Mouse (Mus musculus): ENCODE results near the gene Prm1.
"Not testable (repeated sequence)": the region's sequence is repeated elsewhere in the genome, so short reads cannot be mapped to it uniquely, and the experiment has no call there.

Gene Prm1

DNA sequence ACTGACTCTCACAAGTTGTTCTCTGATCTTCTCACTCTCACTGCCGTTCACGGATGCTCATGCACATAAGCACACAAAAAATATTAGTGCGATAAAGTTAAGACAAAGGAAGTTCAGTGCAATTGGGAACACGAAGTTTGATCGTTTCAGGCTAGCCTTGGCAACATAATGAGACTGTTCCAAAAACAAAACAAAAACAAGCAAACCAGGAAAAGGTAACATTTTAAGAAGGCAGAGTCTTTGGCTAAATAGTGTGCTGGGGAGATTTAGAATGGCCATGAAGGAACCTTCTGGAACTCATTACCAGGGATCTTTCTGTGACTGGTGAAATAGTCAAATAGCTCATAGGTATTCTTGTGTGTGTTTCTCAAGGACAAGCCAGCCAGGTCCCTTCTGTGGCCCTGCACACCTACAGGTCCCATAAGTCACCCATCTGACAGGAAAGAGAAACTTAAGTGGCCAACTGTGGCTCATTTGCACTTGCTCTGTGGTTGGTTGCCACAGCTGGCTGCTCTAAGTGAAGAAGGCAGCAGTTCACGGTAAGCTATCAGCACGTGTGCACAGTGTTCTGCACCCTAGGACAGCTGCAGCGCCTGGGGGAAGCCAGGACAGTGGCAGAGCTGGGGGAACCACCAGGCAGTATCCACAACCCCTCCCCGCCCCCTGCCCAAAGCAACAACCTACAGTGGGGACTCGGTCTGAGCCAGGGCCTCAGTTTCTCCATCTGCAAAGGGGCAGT is at the start of gene Prm1:
Gene Prm1, minus strand, starts transcription at position 51 of the 739 bp plus-strand sequence.
- no peak for DNase-seq (ENCODE audit: low spot score in 2 of 2)

DNA sequence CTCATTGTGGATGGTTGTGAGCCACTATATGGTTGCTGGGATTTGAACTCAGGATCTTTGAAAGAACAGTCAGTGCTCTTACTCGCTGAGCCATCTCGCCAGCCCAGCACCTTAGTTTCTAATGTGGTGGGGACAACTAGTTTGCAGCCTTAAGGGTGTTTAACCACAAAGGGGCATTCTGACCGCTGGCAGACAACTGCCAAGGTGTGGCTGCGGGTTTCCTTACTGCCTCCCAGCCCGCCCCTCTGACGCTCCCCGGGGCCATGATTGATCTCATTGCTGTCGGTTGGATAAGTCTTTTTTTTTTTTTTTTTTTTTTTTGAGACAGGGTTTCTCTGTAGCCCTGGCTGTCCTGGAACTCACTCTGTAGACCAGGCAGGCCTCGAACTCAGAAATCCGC is 46.6 kb upstream of the Prm1 start:
- not testable (repeated sequence) for DNase-seq (ENCODE audit: low spot score in 2 of 2)

DNA sequence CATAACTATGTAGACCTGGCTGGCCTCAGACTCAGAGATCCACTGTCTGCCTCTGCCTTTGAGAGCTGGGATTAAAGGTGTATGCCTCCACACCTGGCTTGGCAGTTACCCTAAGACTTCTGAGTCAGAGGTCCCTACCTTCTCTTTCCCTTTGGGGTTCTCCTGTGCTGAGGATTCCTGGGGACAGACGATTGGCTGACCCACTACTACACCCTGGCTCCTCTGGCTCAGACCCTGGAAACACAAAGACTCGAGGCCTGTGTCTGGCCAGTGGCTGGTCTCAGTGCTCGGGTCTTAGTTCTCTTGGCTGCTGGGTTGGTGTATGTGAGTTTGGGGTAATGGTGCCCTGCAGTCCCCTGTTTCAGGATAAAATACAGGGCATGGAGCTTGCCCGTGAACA is 45.3 kb upstream of the Prm1 start:
- no peak for DNase-seq (ENCODE audit: low spot score in 2 of 2)

DNA sequence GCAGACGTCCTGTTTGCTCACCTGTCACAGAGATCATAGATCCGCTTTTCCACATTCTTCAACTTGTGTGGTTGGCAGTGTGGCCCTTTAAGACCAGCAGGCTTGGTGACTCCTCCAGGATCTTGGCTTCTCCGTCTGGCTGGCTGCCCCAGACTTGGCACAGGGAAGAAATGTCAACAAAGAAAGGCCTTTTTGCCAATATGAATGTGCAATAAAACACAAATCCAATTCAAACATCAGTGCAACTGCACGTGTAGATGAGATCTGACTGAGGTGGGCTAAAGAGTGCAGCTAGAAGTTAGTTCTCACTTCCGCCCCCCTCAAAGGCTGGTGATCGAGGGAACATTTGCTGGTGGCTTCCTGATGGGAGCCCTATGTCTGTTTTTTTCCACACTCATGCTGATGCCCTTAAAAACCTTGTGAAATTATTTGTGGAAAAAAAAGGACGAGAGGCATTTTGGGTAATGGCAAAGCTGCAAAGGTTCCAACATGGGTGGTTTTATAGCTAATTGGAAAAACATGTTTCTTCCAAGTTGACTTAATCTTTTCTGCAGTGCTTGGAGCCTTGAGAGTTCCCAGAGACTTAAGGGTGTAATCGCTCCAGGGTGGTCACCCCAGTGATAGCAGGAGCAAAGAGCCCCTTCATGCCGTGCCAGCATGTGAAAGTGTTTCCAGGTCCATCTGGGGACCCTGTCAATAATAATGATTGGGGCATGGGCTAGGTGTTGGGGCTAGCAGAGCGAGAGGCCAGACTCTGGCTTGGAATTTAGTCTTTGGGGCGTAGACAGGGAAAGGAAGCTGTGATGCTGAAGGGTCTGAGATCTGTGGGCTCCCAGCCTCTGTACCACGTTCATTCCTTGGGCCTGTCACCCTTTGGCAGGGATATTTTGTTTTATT is 44.6 kb upstream of the Prm1 start:
- DNase-seq (ENCODE audit: low spot score in 2 of 2): no peak

DNA sequence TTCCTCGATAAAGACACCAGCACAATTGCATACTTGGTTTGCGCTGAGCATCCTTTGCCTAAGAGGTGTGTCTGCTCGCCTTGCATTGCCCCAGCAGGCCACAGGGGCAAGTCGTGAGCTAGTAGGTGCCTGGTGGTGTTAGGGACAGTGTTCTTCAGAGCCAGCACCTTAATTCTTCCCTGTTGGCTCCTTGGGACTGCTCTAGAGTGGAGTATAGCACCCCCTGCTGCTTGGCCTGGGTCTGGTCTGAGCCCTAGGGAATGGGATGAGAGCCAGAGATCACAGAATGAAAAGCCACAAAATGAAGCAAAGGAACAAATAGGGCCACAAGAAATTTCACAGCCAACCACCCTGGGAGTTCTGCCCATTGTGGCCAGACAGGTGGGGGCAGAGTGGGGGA is 40.9 kb upstream of the Prm1 start:
- peak; percentile 41 to 73 for DNase-seq (ENCODE audit: low spot score in 2 of 2)

DNA sequence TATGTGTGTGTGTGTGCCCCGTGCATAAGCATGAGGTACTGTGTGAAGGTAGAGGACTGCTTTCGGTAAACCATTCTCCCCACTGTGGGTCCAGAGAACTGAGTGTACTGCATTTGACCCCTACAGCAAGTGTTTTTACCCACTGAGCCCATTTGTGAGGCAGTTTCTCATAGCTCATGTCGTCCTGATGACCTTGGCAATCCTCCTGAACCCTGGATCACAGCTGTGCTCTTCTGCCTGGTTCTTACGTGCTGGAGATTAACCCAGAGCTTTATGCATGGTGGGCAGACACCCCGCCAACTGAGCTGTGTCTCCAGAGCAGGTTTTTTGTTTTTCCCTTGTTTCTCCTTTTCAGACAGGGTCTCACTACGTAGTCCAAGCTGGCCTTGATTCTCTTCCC is 40.3 kb upstream of the Prm1 start:
- no peak for DNase-seq (ENCODE audit: low spot score in 2 of 2)

DNA sequence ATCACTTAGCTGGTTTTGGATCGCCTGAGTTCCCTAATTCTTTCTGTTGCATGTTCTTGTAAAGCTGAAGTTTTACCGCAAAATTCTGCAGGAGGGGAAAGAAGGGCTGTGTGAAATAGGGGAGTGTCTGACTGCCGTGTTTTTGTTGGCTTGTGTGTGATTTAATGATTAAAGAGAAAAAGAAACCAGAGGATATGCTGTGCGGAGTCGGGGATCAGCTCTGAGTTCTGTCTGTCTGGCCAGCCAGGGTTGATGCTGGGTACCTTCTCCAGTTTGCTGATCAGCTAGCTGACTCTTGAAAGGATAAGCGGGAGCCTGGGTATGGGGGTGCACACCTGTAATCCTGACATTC is 38.7 kb upstream of the Prm1 start:
- no peak for DNase-seq (ENCODE audit: low spot score in 2 of 2)

DNA sequence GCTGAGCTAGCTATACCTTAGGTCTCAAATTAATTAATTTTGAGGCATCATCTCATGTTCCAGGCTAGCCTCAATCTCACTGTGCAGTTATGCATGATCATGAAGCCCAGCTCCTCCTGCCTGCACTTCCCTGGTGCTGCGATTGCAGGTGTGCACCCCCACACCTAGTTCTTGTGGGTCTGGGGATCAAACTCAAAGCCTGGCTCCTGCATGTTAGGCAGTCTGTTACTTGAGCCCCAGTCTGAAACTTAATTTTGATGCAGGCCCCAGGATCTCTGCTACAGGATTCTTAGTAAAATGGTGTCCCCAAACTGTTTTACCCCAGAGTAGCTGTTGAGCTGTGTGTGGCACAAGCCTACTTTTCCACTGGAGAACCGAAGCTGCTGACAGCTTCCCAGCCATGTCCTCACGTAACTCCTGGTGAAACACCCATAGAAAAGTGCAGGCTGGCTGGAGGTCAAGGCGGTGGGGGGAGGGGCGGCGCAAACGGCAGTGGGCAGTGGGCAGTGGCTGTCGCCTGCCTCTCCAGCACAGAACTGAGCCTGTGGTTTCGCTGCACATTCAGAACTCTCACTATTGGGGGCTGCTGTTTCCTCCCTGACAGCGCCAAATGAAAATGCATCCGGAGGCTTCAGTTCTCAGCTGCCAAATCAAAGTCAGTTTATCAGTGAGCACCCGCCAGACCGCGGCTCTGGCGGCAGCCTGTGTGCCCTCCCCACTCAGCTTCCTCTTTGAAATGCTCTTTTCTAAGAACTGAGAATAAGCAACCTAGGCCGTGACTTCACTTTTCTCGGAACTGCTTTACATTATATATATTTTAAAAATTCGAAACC is 38.1 kb upstream of the Prm1 start:
- peak; percentile 45 to 72 for DNase-seq (ENCODE audit: low spot score in 2 of 2)

DNA sequence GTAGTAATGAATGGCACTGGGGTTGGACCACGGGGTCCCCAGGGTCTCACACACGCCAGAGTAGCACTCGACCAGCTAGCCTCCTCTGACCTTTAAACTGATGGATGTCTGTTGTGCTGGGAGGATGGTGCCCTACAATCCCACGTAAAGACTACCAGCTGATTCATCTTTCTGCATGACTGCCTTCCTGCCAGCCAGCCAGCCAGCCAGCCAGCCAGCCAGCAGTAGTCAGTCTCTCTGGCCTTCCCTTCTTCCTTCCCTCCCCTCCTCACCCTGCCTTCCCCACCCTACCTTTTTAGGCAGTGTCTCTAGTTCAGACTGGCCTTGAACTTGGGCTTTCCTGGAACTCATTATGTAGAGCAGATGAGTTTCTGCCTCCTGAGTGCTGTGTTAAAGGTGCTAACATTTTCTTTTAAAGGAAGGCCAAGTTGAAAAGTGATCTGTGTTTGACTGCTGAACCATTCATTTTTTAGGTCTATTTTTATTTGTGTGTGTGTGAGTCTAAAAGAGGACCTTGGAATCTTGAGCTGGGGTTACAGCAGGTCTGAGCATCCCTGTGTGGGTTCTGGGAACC is 36.7 kb upstream of the Prm1 start:
- no peak for DNase-seq (ENCODE audit: low spot score in 2 of 2)

DNA sequence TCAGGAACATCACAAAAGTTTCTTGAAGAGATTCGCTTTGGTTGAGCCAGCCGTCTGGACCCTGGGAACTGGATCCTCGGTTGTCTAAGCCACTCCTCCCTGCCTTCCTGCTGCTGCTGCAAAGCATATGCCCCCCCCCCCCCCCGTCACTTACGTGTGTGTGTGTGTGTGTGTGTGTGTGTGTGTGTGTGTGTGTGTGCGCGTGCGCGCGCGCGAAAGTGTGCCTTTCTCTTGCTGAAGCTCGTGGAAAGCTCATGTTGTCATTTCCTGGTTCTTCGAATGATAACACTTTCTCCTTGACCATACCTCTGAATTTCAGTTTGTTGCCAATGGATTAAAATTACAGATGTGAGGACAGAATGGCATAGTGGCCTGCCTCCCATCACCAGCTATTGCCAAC is 34.4 kb upstream of the Prm1 start:
- no peak for DNase-seq (ENCODE audit: low spot score in 2 of 2)

DNA sequence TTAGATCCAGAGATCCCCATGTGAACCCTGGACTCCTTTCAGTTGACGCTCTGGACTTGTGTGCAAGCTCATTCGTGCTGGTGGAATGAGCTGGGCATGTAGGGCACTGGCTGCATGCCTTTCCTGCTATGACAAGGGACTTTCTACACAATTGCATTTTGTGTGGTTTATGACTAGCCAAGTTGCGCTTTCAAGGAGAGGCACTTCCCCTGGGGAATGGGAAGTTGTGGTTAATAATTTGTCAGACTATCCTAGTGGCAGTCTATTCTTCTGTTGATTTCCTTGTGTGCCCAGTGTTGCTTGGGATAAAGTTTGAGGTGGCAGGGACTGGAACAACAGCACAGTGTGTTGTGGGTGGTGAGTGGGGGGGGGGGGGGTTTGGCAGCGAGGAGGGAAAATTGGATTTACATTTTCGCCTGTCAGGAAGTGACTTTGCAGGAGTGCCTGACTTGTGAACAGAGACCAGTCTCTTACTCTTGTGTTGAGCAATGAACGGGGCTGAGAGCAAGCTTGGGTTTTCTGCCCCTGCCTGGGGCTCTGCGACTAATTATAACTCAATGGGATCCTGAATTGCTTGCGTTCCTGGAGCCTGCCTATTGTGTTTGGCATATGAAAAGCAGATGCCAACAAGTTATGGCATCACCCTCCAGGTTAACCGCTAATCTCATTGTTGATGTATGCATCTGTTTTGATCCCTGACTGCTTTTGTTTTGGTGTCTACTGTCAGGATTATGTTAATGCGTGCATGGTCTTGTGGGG is 33.0 kb upstream of the Prm1 start:
- DNase-seq (ENCODE audit: low spot score in 2 of 2): peak in 1 of 2 experiments; percentile 60

DNA sequence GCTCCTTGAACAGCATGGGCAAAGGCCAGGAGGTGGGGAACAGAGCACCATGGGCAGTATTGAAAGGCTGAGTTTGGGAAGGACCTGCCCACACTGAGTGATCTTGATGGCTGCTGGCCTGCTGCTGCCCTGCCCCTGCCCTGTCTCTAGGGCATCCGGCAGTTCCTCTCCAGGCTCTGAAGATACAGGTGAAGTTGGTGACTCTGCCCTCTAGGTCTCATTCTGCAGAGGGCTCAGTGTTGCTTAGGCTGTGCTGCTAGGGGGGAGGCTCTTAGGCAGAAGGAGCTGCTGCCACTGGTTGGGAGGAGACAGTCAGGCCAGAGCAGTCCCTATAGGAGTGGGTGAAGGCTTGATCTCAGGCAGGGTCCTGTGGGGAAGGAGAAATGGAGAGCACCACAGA is 32.3 kb upstream of the Prm1 start:
- DNase-seq (ENCODE audit: low spot score in 2 of 2): peak in 1 of 2 experiments; percentile 60

DNA sequence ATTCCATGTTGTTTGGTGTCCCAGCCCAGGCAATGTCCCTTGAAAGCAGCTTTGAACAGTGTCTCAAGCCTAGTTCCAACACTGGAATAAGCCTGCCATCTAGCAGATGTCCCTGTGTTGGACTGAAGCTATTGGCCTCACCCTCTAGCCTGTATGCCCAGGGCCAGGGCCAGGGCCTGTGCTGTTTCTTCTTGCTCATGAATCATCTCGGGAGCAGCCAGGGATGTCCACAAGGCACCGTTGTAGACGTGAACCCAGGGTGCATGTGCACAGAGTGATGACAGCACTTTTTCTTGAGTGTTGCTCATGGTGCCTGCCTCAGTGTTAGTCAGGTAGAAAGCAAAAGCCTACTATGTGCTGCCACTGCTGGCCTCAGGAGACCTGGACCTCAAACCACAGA is 31.6 kb upstream of the Prm1 start:
- peak in 1 of 2 experiments; percentile 59 for DNase-seq (ENCODE audit: low spot score in 2 of 2)

DNA sequence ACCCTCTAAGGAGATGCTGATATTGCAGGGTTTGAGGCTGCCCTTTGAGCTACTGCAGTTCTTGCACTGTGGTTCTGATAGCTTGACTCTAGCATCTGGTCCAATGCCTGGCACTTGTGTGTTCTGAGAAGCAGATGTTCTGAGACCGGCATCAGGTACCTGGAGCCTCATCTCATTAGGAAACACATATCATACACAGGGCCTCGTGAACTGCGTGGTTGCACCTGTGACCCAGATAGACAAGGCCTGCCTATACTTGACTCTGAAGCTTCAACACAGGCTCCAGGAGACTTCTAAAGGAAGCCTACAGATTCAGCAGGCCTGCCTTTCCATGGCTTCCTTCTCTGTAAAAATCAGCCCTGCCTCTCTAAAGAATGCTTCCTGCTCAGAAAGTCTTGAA is 30.7 kb upstream of the Prm1 start:
- DNase-seq (ENCODE audit: low spot score in 2 of 2): no peak

DNA sequence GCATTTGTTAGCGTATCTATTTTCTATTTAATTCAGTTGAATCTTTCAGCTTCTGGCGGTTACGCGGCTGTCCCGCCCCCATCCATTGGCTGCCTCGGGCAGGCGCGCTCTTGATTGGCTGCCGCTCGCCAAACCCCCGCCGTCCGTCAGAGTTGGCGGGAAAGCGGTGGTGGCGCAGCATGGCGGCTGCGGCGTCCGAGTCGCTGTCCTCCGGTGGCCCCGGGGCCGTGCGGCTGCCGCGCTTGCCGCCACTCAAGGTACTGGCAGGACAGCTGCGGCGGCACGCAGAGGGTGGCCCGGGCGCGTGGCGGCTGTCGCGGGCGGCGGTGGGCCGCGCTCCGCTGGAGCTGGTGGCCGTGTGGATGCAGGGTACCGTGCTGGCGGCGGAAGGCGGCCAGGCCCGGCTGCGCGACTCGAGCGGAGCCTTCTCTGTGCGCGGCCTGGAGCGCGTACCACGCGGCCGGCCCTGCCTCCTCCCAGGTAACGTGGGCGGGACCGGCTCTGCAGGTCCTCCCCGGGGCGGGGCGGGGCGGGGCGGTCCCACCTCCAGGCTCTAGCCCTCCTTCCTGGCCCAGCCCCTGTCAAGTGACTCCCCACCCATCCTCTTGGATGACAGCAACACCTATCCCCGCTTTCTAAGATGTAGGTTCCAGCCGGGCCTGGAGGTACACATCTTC is 29.4 kb upstream of the Prm1 start, which contains the start of gene Rmi2:
Gene Rmi2, plus strand, starts transcription at position 149 of the 677 bp plus-strand sequence.
- peak; percentile 86 to 93 for DNase-seq (ENCODE audit: low spot score in 2 of 2)

DNA sequence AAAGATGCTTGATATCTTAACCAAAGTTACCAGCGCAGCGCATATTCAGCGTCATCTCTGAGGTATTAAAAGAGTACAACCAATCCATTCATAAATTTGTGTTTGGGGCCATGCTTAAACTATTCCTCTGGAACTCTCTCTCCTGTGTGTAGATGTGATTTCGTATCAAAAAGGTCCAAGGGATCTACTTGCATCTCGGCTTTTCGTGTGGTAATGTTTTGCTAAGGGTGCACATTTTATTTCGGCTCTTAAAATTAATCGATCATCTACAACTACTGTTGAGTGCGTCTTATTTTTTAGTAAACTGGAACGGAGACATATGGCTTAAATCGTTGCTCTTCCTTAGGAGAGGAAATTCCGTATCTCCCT is 28.9 kb upstream of the Prm1 start:
- DNase-seq (ENCODE audit: low spot score in 2 of 2): no peak

DNA sequence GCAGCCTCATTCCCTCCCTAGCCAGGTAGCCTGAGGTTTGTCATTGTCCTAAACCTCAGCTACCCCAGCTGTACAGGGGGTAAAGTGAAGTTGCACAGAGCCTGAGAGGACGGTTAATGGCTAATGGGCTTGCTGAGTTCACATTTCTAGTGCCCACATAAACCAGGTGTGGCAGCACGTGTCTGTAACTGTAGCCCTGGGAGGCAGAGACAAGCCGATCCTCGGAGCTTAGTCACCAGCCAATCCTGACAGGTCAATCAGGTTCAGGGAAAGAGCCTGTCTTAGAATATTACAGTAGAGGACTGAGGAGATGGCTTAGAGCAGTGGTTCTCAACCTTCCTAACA is 22.8 kb upstream of the Prm1 start:
- DNase-seq (ENCODE audit: low spot score in 2 of 2): no peak

DNA sequence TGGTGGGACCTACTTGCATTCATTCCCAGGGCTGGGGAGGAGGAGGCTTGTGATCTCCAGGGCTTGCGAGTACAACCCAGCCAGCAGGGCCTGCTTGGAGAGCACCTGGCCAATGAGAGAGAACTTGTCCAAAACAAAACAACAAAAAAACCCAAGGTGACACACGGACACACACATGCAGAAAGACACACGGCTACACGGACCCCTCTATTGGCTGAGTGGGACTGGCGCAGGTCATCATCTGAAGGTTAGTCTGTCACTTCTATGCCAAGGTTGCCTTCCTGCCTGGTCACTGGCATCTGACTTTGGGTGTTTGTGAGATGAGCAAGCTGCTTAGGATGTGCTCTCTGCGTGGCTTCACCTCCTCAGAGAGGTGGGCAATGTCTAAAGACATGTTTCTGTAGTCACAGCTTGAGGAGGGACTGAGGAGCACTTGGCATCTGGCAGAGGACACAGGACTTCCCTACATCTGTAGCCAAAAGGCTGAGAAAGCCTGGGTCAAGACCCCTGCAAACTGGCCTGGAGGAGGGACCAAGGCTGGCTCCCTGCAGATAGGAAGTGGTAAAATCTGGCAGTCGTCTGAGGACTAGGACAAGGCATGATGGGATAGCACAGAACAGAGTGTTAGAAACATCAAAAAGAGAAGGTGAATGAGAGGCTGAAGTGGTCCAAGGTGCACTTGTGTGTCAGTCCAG is 22.3 kb upstream of the Prm1 start:
- DNase-seq (ENCODE audit: low spot score in 2 of 2): no peak

DNA sequence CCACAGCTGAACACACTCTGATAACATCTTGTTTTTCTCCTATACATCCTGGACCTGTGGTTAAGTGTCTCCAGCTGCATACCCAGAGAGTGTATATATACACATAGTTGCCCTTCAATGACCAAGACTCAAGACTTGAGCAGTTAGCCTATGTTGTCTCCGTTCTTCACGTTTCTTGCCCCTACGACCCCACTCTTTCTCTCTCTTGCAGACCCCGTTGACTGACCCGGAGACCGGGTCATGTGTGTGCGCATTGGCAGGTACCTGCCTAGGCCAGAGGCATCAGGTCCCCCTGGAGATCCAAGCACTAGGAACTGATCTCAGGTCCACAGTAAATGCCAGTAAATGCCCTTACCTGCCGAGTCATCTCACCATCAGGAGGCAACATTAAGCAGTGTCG is 21.6 kb upstream of the Prm1 start:
- no peak for DNase-seq (ENCODE audit: low spot score in 2 of 2)

DNA sequence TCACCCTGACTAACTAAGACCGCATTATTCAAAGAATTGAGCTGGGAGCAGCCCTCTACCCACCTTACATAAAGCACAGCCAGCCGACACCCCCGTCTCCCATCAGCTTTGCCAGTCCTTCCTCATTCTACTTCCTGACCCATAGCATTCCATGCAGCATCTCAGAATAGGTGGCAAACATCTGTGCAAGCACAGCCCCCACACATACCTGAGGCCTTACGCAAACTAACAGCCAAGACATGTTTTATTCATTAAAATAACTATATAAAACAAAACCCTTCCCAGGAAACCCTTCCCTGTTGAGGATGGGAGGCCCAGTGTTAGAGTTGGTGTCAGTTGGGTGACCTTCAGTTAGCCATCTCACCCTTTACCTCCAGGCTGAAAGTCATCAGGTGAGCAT is 20.2 kb upstream of the Prm1 start:
- DNase-seq (ENCODE audit: low spot score in 2 of 2): no peak
